Mouse (Mus musculus): ENCODE measurements around the gene Phactr4. TPM values are rescaled to one million over a fixed set of nuclear protein-coding genes. Genes with fewer than 3 reads are reported as not detected.

The Phactr4 gene
- total and polyA plus RNA-seq, 2 experiments from 2014 or later = 4.4 to 10.0 TPM

- no peak for DNase-seq (ENCODE audit: low spot score)
- no peak overlapping the region for H3K4me3 ChIP-seq (ENCODE audit: low read depth, low read length)
- H3K9ac ChIP-seq (replicated peaks; ENCODE audit: low read depth, low read length) = no peak overlapping the region
- H3K4me1 ChIP-seq (ENCODE audit: control insufficient read depth, insufficient read depth) = peaks cover 10% of the 10 kb centered on the region; the same call in 1 of the 2 replicates
- no peaks in the 10 kb centered on the region for H3K27me3 ChIP-seq (ENCODE audit: control insufficient read depth, insufficient read depth, low read length)
- no peaks in the 10 kb centered on the region for H3K9me3 ChIP-seq (replicated peaks; ENCODE audit: control insufficient read depth, low read length)
- WGBS = 79% methylated on average over 3 of the region's 3 CpGs
- ATAC-seq (ENCODE audit: insufficient read depth, low read depth) = no peak
- peaks cover 41% of the 10 kb centered on the region for H3K36me3 ChIP-seq (replicated peaks; ENCODE audit: control insufficient read depth, insufficient read depth, low read length)
- TF ChIP-seq EP300 (IDR thresholded peaks at IDR 0.05; ENCODE audit: low read depth) = no peak
- TF ChIP-seq CTCF (IDR thresholded peaks at IDR 0.05; ENCODE audit: low read depth) = no peak
- no peak overlapping the region for H3K4me2 ChIP-seq (ENCODE audit: low read depth, low read length)
- no peak overlapping the region for H3K27ac ChIP-seq (ENCODE audit: low read depth)
Measured at GRCm38 (mm10) chr4:132355403-132355802, 66.9 kb downstream of the Phactr4 start.

- H3K4me2 ChIP-seq (ENCODE audit: low read depth, low read length) = no peak overlapping the region
- no peak for TF ChIP-seq EP300 (IDR thresholded peaks at IDR 0.05; ENCODE audit: low read depth)
- no peak for TF ChIP-seq CTCF (IDR thresholded peaks at IDR 0.05; ENCODE audit: low read depth)
- H3K27ac ChIP-seq (ENCODE audit: low read depth) = peak overlapping the region; percentile 98
- ATAC-seq (ENCODE audit: insufficient read depth, low read depth) (no peak), DNase-seq (ENCODE audit: low spot score) (no peak)
- 77% methylated on average over 4 of the region's 4 CpGs for WGBS
- no peaks in the 10 kb centered on the region for H3K27me3 ChIP-seq (ENCODE audit: control insufficient read depth, insufficient read depth, low read length)
- no peaks in the 10 kb centered on the region for H3K9me3 ChIP-seq (replicated peaks; ENCODE audit: control insufficient read depth, low read length)
- H3K4me3 ChIP-seq (ENCODE audit: low read depth, low read length) = no peak overlapping the region
- peaks cover 43% of the 10 kb centered on the region for H3K36me3 ChIP-seq (replicated peaks; ENCODE audit: control insufficient read depth, insufficient read depth, low read length)
- peaks cover 10% of the 10 kb centered on the region; the same call in 1 of the 2 replicates for H3K4me1 ChIP-seq (ENCODE audit: control insufficient read depth, insufficient read depth)
- H3K9ac ChIP-seq (replicated peaks; ENCODE audit: low read depth, low read length) = no peak overlapping the region
Measured at GRCm38 (mm10) chr4:132354571-132354970, 67.7 kb downstream of the Phactr4 start.

GRCm38 (mm10) chr4:132353481-132353885, 68.8 kb downstream of the Phactr4 start, which contains the start of gene Rcc1:
TSS of gene Rcc1 (minus strand) at chr4:132353605.
- Histone ChIP-seq H3K9me3 (replicated peaks; ENCODE audit: control insufficient read depth, low read length) (no peaks in the 10 kb centered on the region), H3K4me1 (ENCODE audit: control insufficient read depth, insufficient read depth) (peaks cover 10% of the 10 kb centered on the region; the same call in 1 of the 2 replicates), H3K36me3 (replicated peaks; ENCODE audit: control insufficient read depth, insufficient read depth, low read length) (peaks cover 38% of the 10 kb centered on the region), H3K4me2 (ENCODE audit: low read depth, low read length) (peak within 1 kb of the TSS; percentile 81), H3K9ac (replicated peaks; ENCODE audit: low read depth, low read length) (peak within 1 kb of the TSS; percentile 83), H3K27ac (ENCODE audit: low read depth) (peak within 1 kb of the TSS; percentile 98), H3K4me3 (ENCODE audit: low read depth, low read length) (peak within 1 kb of the TSS; percentile 87), H3K27me3 (ENCODE audit: control insufficient read depth, insufficient read depth, low read length) (no peaks in the 10 kb centered on the region)
- peak; percentile 94 for DNase-seq (ENCODE audit: low spot score)
- TF ChIP-seq CTCF (IDR thresholded peaks at IDR 0.05; ENCODE audit: low read depth) (no peak; the same call in 1 of the 2 replicates), EP300 (IDR thresholded peaks at IDR 0.05; ENCODE audit: low read depth) (no peak)
- under 1% methylated on average over 31 of the region's 31 CpGs for WGBS
- peak; percentile 93 for ATAC-seq (ENCODE audit: insufficient read depth, low read depth)

GRCm38 (mm10) chr4:132352739-132353138, 69.5 kb downstream of the Phactr4 start:
- TF ChIP-seq EP300 (IDR thresholded peaks at IDR 0.05; ENCODE audit: low read depth) (no peak), CTCF (IDR thresholded peaks at IDR 0.05; ENCODE audit: low read depth) (no peak)
- Histone ChIP-seq H3K9me3 (replicated peaks; ENCODE audit: control insufficient read depth, low read length) (no peaks in the 10 kb centered on the region), H3K27me3 (ENCODE audit: control insufficient read depth, insufficient read depth, low read length) (no peaks in the 10 kb centered on the region), H3K36me3 (replicated peaks; ENCODE audit: control insufficient read depth, insufficient read depth, low read length) (peaks cover 31% of the 10 kb centered on the region), H3K4me3 (ENCODE audit: low read depth, low read length) (peak overlapping the region; percentile 87), H3K27ac (ENCODE audit: low read depth) (peak overlapping the region; percentile 98), H3K4me2 (ENCODE audit: low read depth, low read length) (peak overlapping the region; percentile 81), H3K9ac (replicated peaks; ENCODE audit: low read depth, low read length) (peak overlapping the region; percentile 83), H3K4me1 (ENCODE audit: control insufficient read depth, insufficient read depth) (peaks cover 10% of the 10 kb centered on the region; the same call in 1 of the 2 replicates)
- ATAC-seq (ENCODE audit: insufficient read depth, low read depth) (0 out of 2 replicates have a peak, but pooled peaks have one; percentile 16), DNase-seq (ENCODE audit: low spot score) (no peak)
- WGBS = 0% methylated on average over 14 of the region's 14 CpGs

GRCm38 (mm10) chr4:132351401-132351800, 70.9 kb downstream of the Phactr4 start:
- ATAC-seq (ENCODE audit: insufficient read depth, low read depth) (no peak), DNase-seq (ENCODE audit: low spot score) (no peak)
- H3K4me3 ChIP-seq (ENCODE audit: low read depth, low read length) = peak overlapping the region; percentile 87; the same call in 1 of the 2 replicates
- peaks cover 21% of the 10 kb centered on the region for H3K36me3 ChIP-seq (replicated peaks; ENCODE audit: control insufficient read depth, insufficient read depth, low read length)
- peaks cover 10% of the 10 kb centered on the region; the same call in 1 of the 2 replicates for H3K4me1 ChIP-seq (ENCODE audit: control insufficient read depth, insufficient read depth)
- H3K27me3 ChIP-seq (ENCODE audit: control insufficient read depth, insufficient read depth, low read length) = no peaks in the 10 kb centered on the region
- 24% methylated on average over 1 of the region's 1 CpGs for WGBS
- peak overlapping the region; percentile 81 for H3K4me2 ChIP-seq (ENCODE audit: low read depth, low read length)
- no peaks in the 10 kb centered on the region for H3K9me3 ChIP-seq (replicated peaks; ENCODE audit: control insufficient read depth, low read length)
- no peak overlapping the region for H3K9ac ChIP-seq (replicated peaks; ENCODE audit: low read depth, low read length)
- H3K27ac ChIP-seq (ENCODE audit: low read depth) = no peak overlapping the region
- TF ChIP-seq EP300 (IDR thresholded peaks at IDR 0.05; ENCODE audit: low read depth) (no peak), CTCF (IDR thresholded peaks at IDR 0.05; ENCODE audit: low read depth) (no peak)

- H3K27ac ChIP-seq (ENCODE audit: low read depth) = no peak overlapping the region
- H3K4me2 ChIP-seq (ENCODE audit: low read depth, low read length) = no peak overlapping the region
- H3K4me1 ChIP-seq (ENCODE audit: control insufficient read depth, insufficient read depth) = peaks cover 10% of the 10 kb centered on the region; the same call in 1 of the 2 replicates
- H3K4me3 ChIP-seq (ENCODE audit: low read depth, low read length) = no peak overlapping the region
- H3K9ac ChIP-seq (replicated peaks; ENCODE audit: low read depth, low read length) = no peak overlapping the region
- H3K36me3 ChIP-seq (replicated peaks; ENCODE audit: control insufficient read depth, insufficient read depth, low read length) = peaks cover 21% of the 10 kb centered on the region
- no peaks in the 10 kb centered on the region for H3K27me3 ChIP-seq (ENCODE audit: control insufficient read depth, insufficient read depth, low read length)
- no peak for TF ChIP-seq EP300 (IDR thresholded peaks at IDR 0.05; ENCODE audit: low read depth)
- no peak for DNase-seq (ENCODE audit: low spot score)
- no peaks in the 10 kb centered on the region for H3K9me3 ChIP-seq (replicated peaks; ENCODE audit: control insufficient read depth, low read length)
- WGBS = 82% methylated on average over 3 of the region's 3 CpGs
- no peak for ATAC-seq (ENCODE audit: insufficient read depth, low read depth)
Measured at GRCm38 (mm10) chr4:132350854-132351253, 71.4 kb downstream of the Phactr4 start.

All from heart, postnatal 0 days (tissue).